Mouse (Mus musculus): ENCODE measurements at regions not wholly inside any gene's neighbourhood (a gene's known extent, or its start where the extent isn't known, plus 50 kb on each side); places are given as distances from the start of the nearest gene placed in this dataset.
"Not testable (repeated sequence)": the region's sequence is repeated elsewhere in the genome, so short reads cannot be mapped to it uniquely, and the experiment has no call there.

- no peaks in the 10 kb centered on the region for H3K4me1 ChIP-seq (ENCODE audit: control insufficient read depth, insufficient read depth, low read length)
- H3K4me3 ChIP-seq (ENCODE audit: insufficient read depth, low read length) = no peak overlapping the region
- H3K27ac ChIP-seq (ENCODE audit: insufficient read depth, low read length) = no peak overlapping the region
- TF ChIP-seq POLR2A (IDR thresholded peaks at IDR 0.05; ENCODE audit: low read depth, low read length) (no peak), CTCF (IDR thresholded peaks at IDR 0.05; ENCODE audit: borderline replicate concordance, insufficient read depth, low read length) (no peak)
Observed at GRCm38 (mm10) chr13:5694626-5695025, 166.7 kb upstream of the Klf6 start.

DNA sequence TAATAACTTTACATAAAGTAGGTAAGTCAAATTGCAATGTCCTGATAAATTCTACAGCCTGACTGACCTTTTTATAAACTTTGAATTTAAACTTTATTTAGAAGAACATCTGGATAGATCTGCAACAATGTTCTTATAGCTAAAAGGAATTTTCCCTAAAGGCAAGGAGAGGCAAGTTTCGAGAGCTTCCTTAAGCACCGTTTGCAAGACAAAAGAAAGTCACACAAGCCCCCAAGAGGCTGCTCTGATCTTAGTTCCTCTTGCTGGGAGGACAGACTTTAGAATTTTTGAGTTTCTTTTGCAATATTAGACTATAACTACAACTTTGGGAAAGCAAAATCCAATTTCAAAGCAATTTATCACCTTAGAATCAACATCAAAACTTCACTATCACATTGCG, 165.7 kb upstream of the Klf6 start:
- H3K4me3 ChIP-seq (ENCODE audit: insufficient read depth, low read length); H3K4me1 ChIP-seq (ENCODE audit: control insufficient read depth, insufficient read depth, low read length); H3K27ac ChIP-seq (ENCODE audit: insufficient read depth, low read length): not testable (repeated sequence)

GRCm38 (mm10) chr13:5696377-5696776, 164.9 kb upstream of the Klf6 start:
- no peak for TF ChIP-seq POLR2A (IDR thresholded peaks at IDR 0.05; ENCODE audit: low read depth, low read length)
- no peak for TF ChIP-seq CTCF (IDR thresholded peaks at IDR 0.05; ENCODE audit: borderline replicate concordance, insufficient read depth, low read length)
- no peak overlapping the region for H3K4me3 ChIP-seq (ENCODE audit: insufficient read depth, low read length)

DNA sequence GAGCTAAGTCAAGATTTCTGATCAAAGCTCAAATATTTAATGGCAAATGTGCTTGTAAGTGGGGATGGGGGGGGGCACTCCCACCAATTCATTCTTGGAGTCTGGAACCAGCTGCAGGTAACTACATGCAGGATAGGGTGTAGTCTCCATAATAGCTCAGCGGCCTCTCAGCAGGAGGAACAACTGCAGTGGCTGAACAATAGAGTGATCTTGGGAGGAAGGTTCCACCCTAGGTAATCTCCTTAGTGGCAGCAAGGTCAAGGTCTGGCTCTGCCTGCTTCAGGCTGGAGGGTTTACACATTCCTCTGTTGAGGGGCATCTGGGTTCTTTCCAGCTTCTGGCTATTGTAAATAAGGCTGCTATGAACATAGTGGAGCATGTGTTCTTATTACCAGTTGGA, 164.0 kb upstream of the Klf6 start:
- not testable (repeated sequence) for H3K4me3 ChIP-seq (ENCODE audit: insufficient read depth, low read length); H3K4me1 ChIP-seq (ENCODE audit: control insufficient read depth, insufficient read depth, low read length)

More at GRCm38 (mm10) chr13:5696377-5696776, 164.9 kb upstream of the Klf6 start:
- Histone ChIP-seq H3K4me1 (ENCODE audit: control insufficient read depth, insufficient read depth, low read length) (no peaks in the 10 kb centered on the region), H3K27ac (ENCODE audit: insufficient read depth, low read length) (no peak overlapping the region)

DNA sequence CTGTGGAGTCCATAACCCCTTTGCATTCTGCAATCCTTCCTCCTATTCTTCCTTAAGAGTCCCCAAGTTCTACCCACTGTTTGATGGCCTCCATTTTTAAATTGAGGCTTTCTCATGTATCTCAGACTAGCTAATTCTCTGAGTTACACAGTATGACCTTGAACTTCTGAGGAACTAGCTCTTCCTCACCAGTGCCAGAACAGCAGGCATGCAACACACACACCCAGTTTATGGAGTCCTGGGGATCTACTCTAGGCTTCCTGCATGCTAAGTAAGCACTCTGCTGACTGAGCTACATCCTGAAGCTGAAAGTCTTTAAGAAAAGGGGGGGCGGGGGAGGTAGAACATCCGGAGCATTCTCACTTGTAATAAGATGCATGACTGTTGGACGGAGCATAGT, 159.2 kb upstream of the Klf6 start:
- TF ChIP-seq CTCF (IDR thresholded peaks at IDR 0.05; ENCODE audit: borderline replicate concordance, insufficient read depth, low read length) = no peak
- TF ChIP-seq POLR2A (IDR thresholded peaks at IDR 0.05; ENCODE audit: low read depth, low read length) = no peak
- no peak overlapping the region for H3K27ac ChIP-seq (ENCODE audit: insufficient read depth, low read length)
- H3K4me3 ChIP-seq (ENCODE audit: insufficient read depth, low read length) = no peak overlapping the region
- H3K4me1 ChIP-seq (ENCODE audit: control insufficient read depth, insufficient read depth, low read length) = no peaks in the 10 kb centered on the region

More for the DNA sequence above, 164.0 kb upstream of the Klf6 start:
- not testable (repeated sequence) for H3K27ac ChIP-seq (ENCODE audit: insufficient read depth, low read length)

DNA sequence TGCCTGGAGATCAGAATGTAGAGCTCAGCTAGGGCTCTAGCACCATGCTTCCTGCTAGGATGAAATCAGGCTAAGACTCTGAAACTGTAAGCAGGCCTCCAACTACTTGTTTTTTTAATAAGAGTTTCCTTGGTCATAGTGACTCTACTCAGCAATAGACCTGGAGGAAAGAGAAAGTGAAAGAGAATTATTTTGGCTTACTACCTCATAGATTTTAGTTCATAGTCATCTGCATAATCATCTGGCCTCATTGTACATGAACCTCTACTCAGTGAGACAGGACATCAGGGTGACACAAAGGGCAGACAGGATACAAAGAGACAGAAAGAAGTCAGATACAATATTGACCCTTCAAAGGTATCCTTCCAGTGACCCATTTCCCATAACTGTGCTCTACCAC, 156.3 kb upstream of the Klf6 start:
- no peak overlapping the region for H3K4me3 ChIP-seq (ENCODE audit: insufficient read depth, low read length)
- no peak overlapping the region for H3K27ac ChIP-seq (ENCODE audit: insufficient read depth, low read length)
- TF ChIP-seq CTCF (IDR thresholded peaks at IDR 0.05; ENCODE audit: borderline replicate concordance, insufficient read depth, low read length) (no peak), POLR2A (IDR thresholded peaks at IDR 0.05; ENCODE audit: low read depth, low read length) (no peak)
- no peaks in the 10 kb centered on the region for H3K4me1 ChIP-seq (ENCODE audit: control insufficient read depth, insufficient read depth, low read length)

GRCm38 (mm10) chr13:5711646-5712045, 149.6 kb upstream of the Klf6 start:
- no peak overlapping the region for H3K4me3 ChIP-seq (ENCODE audit: insufficient read depth, low read length)
- H3K27ac ChIP-seq (ENCODE audit: insufficient read depth, low read length) = no peak overlapping the region
- TF ChIP-seq POLR2A (IDR thresholded peaks at IDR 0.05; ENCODE audit: low read depth, low read length) = no peak
- TF ChIP-seq CTCF (IDR thresholded peaks at IDR 0.05; ENCODE audit: borderline replicate concordance, insufficient read depth, low read length) = no peak
- H3K4me1 ChIP-seq (ENCODE audit: control insufficient read depth, insufficient read depth, low read length) = peaks cover 2% of the 10 kb centered on the region; the same call in 1 of the 2 replicates

- no peak for TF ChIP-seq CTCF (IDR thresholded peaks at IDR 0.05; ENCODE audit: borderline replicate concordance, insufficient read depth, low read length)
- TF ChIP-seq POLR2A (IDR thresholded peaks at IDR 0.05; ENCODE audit: low read depth, low read length) = no peak
- Histone ChIP-seq H3K27ac (ENCODE audit: insufficient read depth, low read length) (peak overlapping the region; percentile 83), H3K4me1 (ENCODE audit: control insufficient read depth, insufficient read depth, low read length) (peaks cover 2% of the 10 kb centered on the region; the same call in 1 of the 2 replicates), H3K4me3 (ENCODE audit: insufficient read depth, low read length) (no peak overlapping the region)
Observed at GRCm38 (mm10) chr13:5713195-5713863, 148.0 kb upstream of the Klf6 start.

DNA sequence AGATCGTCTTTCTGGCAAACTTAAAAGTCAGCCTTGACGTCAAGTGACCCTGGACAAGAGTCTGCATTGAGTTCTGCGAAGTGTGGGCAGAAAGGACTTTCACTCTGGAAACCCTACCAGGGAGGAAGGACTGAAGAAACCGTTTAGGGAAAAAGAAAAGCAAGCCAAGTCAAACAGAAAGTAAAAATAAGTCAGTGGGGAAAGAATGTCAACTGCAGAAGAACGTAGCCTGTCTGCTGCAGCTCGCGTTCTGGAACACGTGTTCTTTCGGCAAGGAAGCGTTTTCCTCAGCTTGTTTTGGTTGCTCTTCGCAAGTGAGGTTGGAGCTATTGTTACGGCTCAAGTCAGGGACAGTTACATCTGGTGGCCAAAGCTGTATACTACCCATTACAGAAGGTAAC, 147.1 kb upstream of the Klf6 start:
- H3K4me3 ChIP-seq (ENCODE audit: insufficient read depth, low read length) = peak overlapping the region; percentile 27; the same call in 1 of the 2 replicates
- no peak for TF ChIP-seq CTCF (IDR thresholded peaks at IDR 0.05; ENCODE audit: borderline replicate concordance, insufficient read depth, low read length)
- TF ChIP-seq POLR2A (IDR thresholded peaks at IDR 0.05; ENCODE audit: low read depth, low read length) = no peak
- H3K27ac ChIP-seq (ENCODE audit: insufficient read depth, low read length) = peak overlapping the region; percentile 85

DNA sequence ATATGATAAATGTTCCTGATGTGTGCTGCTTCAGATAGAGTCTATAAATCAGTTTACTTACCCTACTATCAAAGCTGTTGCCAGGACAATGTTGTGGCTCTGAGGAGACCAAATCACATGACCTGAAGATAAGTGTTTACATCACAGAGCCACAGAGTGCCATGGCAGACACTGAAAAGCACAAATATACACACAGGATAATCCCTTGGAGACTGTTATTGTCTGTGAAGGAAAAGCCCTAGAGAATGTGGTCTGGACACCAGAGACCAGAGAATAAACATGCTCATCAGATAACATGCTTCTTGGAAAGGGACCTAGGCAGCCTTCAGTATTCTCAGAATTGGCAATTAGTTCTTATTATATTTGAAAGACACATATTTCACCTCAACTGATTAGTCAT, 146.5 kb upstream of the Klf6 start:
- no peak overlapping the region for H3K4me3 ChIP-seq (ENCODE audit: insufficient read depth, low read length)
- TF ChIP-seq CTCF (IDR thresholded peaks at IDR 0.05; ENCODE audit: borderline replicate concordance, insufficient read depth, low read length) = no peak
- H3K4me1 ChIP-seq (ENCODE audit: control insufficient read depth, insufficient read depth, low read length) = peaks cover 2% of the 10 kb centered on the region; the same call in 1 of the 2 replicates
- peak overlapping the region; percentile 85 for H3K27ac ChIP-seq (ENCODE audit: insufficient read depth, low read length)

More for the DNA sequence above, 147.1 kb upstream of the Klf6 start:
- peaks cover 2% of the 10 kb centered on the region; the same call in 1 of the 2 replicates for H3K4me1 ChIP-seq (ENCODE audit: control insufficient read depth, insufficient read depth, low read length)

DNA sequence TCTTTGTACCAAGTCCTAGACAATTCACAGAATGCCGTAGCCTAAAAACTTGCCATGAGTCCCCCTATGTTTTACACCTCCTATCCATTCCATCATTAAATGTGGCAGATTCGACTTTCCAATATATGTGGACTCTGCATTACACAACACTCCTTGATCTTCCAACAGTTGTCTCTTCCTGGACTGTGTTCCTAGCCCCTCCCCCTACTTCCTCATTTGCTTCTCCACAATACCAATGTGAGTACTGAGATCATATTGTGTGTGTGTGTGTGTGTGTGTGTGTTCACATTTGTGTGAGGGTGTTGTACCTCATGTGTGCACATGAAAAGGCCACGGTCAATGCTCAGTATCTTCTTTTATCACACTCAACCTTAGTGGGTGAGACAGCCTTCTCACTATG, 144.5 kb upstream of the Klf6 start:
- Histone ChIP-seq H3K4me3 (ENCODE audit: insufficient read depth, low read length) (no peak overlapping the region), H3K27ac (ENCODE audit: insufficient read depth, low read length) (no peak overlapping the region), H3K4me1 (ENCODE audit: control insufficient read depth, insufficient read depth, low read length) (peaks cover 2% of the 10 kb centered on the region; the same call in 1 of the 2 replicates)
- TF ChIP-seq POLR2A (IDR thresholded peaks at IDR 0.05; ENCODE audit: low read depth, low read length) (no peak), CTCF (IDR thresholded peaks at IDR 0.05; ENCODE audit: borderline replicate concordance, insufficient read depth, low read length) (no peak)
